Mouse (Mus musculus) forebrain, embryonic 10.5 days (tissue): ENCODE measurements around the gene Esrra. TPM values are rescaled to one million over a fixed set of nuclear protein-coding genes. Genes with fewer than 3 reads are reported as not detected.
A peak's percentile ranks its signal among the peaks of the same experiment; 100 is the strongest.

ENCODE experiments used
- DNase-seq: peaks from one replicate; pipeline ENCODE4 v3.0.0-alpha.2; 2017; ENCODE audit warnings: low spot score; ENCODE audit errors: extremely low spot score
- H3K27ac ChIP-seq: fragments of 300-500 bp; sonication (generic); 2 replicates; pipeline ENCODE4 v1.5.1; 2016; ENCODE audit warnings: mild to moderate bottlenecking
- H3K27me3 ChIP-seq: fragments of 300-500 bp; sonication (generic); 2 replicates; pipeline ENCODE4 v1.6.1; 2016; ENCODE audit warnings: mild to moderate bottlenecking; ENCODE audit not compliant: poor library complexity, severe bottlenecking
- H3K36me3 ChIP-seq: fragments of 300-500 bp; sonication (generic); replicated peaks from 2 replicates; pipeline ENCODE4 v1.6.1; 2016; ENCODE audit warnings: mild to moderate bottlenecking, moderate library complexity
- H3K4me1 ChIP-seq: fragments of 300-500 bp; sonication (generic); 2 replicates; pipeline ENCODE4 v1.6.1; 2016
- H3K4me3 ChIP-seq: fragments of 300-500 bp; sonication (generic); 2 replicates; pipeline ENCODE4 v1.5.1; 2016; ENCODE audit warnings: mild to moderate bottlenecking, moderate library complexity
- H3K9me3 ChIP-seq: fragments of 300-500 bp; sonication (generic); 2 replicates; pipeline ENCODE4 v1.6.1; 2016; ENCODE audit warnings: mild to moderate bottlenecking, moderate library complexity
- WGBS: fragments of 180-500 bp; shearing (Covaris S2); methylation state at CpG from one replicate; pipeline ENCODE4 v1.1.7; 2016; 5-methylcytosine and 5-hydroxymethylcytosine counted together
- polyA plus RNA-seq: library from polyadenylated mRNA; unstranded; fragments of >200 nt; fragmentation: Nextera tagmentation; extraction: Ambion mirVana; gene quantifications from 2 replicates; pipeline ENCODE4 v1.2.1, GENCODE M21; 2016

The Esrra gene
- polyA plus RNA-seq, 1 experiment from 2014 or later, result 9.0 TPM

DNA sequence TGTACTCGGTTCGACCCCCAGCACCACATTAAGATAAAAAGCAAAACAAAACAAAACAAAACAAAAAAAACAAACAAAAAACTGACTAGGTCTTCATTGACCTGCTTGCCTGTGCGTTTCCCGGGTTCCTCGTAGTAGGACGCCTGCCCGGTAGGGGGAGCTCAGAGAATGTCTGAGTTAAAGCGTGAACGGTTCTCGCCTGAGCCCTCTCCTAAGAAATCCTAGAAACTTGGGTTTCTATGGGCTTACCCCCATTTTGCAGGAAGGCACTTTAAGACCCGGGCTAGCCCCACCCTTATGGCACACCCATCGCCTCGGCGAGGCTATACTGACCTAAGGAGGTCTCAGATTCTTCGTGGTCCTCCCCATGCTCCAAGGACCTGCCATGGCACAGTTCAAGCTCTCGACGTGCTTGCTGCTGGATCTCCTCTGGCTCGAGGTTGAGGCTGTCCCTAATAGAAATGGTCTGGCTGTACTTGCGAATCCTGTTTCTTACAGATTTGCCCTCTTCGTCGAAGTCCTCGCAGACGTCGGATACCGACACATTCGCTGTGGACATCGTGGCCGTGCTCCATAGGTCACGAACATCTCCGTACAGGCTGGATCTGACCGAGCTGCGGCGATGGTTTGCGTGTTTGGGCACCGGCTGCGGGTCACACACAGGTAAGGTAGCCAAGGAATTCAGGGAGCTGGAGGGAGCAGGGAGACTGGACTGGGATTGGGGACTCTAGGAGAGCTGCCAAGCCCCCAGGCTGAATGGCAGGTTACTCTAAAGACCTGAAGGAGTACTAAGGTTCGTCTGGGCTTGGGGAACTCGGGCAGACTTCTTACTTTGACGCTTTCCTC, 3.1 kb upstream of the Esrra start:
- 3% methylated on average over 39 of the region's 39 CpGs for WGBS
- H3K4me3 ChIP-seq, result peak overlapping the region; percentile 27
- H3K4me1 ChIP-seq, result peaks cover 61% of the 10 kb centered on the region
- H3K27me3 ChIP-seq, result peaks cover 77% of the 10 kb centered on the region
- H3K36me3 ChIP-seq, result no peaks in the 10 kb centered on the region; the same call in 1 of the 2 replicates
- H3K27ac ChIP-seq, result no peak overlapping the region
- H3K9me3 ChIP-seq, result 0 out of 2 replicates have a peak, but pooled peaks cover 3% of the 10 kb centered on the region
- peak; percentile 74 for DNase-seq

DNA sequence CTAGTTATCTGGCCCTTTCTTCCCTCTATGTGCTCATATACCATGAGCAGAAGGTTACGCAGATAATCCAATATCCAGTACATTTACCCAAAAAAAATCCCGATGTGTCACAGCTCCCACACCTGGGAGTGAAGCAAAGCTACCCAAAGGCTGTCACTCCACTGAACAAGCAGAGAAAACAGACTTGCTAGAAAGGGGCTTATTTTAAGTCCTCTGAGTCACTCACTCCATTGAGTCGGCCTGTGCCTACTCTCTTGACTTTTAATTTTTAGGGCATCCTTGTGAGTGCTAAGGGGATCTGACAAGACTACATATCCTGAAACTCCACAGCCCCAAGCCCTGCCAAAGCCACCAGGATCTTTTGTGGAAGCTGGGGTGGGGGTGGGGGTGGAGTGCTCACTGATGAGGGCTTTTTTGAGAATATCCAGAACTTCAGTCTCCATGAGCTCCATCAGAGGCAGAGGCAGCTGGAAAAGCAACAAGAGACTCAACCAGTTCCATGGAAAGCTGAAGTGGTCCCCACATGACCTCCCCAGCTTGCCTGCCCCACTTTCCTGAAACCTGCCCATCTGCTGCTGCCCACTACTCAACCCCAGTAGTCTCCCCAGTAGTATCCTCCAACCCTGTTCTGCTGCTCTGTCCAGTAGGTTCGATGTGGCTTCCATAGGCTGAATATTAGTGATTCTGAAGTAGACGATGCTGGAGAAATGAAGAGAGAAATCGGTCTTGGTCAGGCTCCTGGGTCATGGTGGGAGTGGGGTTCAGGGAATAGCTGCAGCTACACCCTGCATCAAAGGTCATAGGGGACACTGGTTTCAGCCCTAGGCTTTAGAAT, 1.5 kb upstream of the Esrra start:
- no peak overlapping the region for H3K27ac ChIP-seq
- peaks cover 2% of the 10 kb centered on the region; the same call in 1 of the 2 replicates for H3K36me3 ChIP-seq
- 0 out of 2 replicates have a peak, but pooled peaks cover 3% of the 10 kb centered on the region for H3K9me3 ChIP-seq
- H3K27me3 ChIP-seq, result peaks cover 61% of the 10 kb centered on the region
- no peak for DNase-seq
- 59% methylated on average over 6 of the region's 6 CpGs for WGBS
- peaks cover 59% of the 10 kb centered on the region for H3K4me1 ChIP-seq
- H3K4me3 ChIP-seq, result peak overlapping the region; percentile 81; the same call in 1 of the 2 replicates

DNA sequence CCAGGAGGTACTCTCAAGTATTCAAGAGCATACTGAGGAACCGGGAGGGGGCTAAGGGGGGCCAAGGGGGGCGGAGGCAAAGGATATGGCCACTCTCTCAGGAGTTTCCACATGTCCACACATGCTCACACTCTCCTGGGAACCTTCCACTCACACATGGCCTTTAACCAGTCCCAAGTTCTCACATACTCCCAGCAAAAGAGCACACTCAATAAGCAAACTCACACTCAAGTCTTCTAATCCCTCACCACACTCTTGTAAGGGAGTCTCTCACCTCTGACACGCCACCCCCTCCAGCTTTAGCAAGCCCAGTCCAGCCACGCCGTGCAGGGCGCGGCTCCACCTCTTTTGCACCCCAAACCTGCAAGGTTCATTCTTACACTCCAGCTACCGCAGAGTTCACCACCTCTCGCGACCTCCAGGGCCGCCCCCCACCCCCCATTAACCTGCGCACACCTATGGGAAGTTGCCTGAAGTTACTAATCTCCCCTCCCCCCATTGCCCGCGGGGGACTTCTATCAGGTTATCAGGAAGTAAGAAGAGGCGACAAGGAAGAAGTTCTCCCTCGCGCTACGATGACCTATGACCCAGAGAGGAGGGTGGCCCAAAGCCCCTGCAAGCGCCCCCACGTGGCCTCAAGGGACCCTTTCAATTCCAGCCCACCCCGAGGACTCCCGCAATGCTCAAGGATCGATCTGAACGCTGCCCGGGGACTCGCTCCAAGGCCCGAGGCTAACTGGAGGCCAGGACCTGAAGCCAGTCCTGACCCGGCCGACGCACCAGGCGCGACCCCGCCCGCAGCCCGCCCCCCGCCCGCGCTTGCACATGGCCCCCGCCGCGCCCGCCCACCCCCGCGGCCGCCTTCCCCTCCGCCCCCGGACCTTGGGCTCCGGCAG, 624 bp downstream of the Esrra start:
- H3K27ac ChIP-seq, result peak overlapping the region; percentile 94
- peaks cover 43% of the 10 kb centered on the region for H3K4me1 ChIP-seq
- 0 out of 2 replicates have a peak, but pooled peaks cover under 1% of the 10 kb centered on the region for H3K9me3 ChIP-seq
- WGBS, result 2% methylated on average over 46 of the region's 48 CpGs
- H3K4me3 ChIP-seq, result peak overlapping the region; percentile 81
- H3K36me3 ChIP-seq, result peaks cover 3% of the 10 kb centered on the region; the same call in 1 of the 2 replicates
- peak; percentile 56 for DNase-seq
- H3K27me3 ChIP-seq, result peaks cover 40% of the 10 kb centered on the region

DNA sequence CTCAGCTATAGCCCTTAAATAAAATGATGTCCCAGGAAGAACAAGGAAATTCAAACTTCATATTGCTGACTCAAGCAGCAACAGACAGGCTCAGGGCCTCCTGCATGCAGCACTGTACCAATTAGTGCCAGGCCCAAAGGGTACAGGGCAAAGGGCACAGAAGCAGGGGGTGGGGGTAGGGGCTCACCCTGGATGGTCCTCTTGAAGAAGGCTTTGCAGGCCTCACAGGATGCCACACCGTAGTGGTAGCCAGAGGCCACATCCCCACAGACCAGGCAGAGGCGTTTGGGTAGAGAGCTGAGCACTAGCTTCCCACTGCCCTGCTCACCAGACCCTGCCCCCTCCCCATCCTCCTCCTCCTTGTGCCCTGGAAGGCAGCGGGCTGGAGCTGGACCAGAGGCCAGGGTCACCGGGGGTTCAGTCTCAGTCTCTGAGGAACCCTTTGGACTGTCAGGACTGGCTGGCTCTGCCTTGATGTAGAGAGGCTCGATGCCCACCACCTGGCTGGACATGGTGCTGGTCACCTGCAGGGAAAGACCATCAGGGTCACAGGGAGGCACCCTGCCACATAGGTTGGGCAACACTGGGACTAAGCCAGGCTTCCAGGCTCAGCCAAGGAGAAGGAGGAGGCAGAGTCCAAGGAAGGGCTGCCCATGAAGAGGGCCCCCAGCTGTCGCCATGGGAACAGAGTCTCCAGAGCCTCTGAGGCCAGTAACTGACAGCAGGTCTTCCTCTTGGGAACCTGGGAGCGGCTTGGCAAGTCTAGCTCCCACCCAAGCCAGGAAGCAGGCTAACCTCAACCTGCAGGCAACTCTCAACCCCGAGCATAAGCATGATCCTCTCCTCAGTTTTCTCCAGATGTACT, 1.5 kb downstream of the Esrra start:
- 46% methylated on average over 8 of the region's 8 CpGs for WGBS
- peak overlapping the region; percentile 94 for H3K27ac ChIP-seq
- peak; percentile 46 for DNase-seq

DNA sequence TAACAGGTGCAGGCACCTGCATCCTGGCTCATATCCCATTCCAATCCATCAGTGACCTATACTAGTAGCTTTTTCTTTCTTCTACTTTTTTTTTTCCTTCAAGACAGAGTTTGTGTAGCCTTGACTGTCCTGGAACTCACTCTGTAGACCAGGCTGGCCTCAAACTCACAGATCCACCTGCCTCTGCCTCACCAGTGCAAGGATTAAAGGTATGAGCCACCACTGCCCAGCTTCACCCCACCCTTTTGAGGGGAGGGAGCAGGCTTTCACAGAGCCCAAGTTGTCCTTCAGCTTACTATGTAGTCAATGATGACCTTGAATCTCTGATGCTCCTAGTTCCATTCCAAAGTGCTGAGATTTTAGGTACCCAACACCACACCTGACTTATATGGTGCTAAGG, 2.2 kb downstream of the Esrra start:
- DNase-seq, result no peak
- Histone ChIP-seq H3K27me3 (peaks cover 24% of the 10 kb centered on the region), H3K9me3 (no peaks in the 10 kb centered on the region), H3K36me3 (peaks cover 3% of the 10 kb centered on the region; the same call in 1 of the 2 replicates), H3K4me3 (no peak overlapping the region), H3K4me1 (peaks cover 27% of the 10 kb centered on the region), H3K27ac (no peak overlapping the region)

More for the DNA sequence above, 1.5 kb downstream of the Esrra start:
- Histone ChIP-seq H3K4me1 (peaks cover 34% of the 10 kb centered on the region), H3K36me3 (peaks cover 3% of the 10 kb centered on the region; the same call in 1 of the 2 replicates), H3K4me3 (peak overlapping the region; percentile 81), H3K9me3 (no peaks in the 10 kb centered on the region), H3K27me3 (peaks cover 31% of the 10 kb centered on the region)

DNA sequence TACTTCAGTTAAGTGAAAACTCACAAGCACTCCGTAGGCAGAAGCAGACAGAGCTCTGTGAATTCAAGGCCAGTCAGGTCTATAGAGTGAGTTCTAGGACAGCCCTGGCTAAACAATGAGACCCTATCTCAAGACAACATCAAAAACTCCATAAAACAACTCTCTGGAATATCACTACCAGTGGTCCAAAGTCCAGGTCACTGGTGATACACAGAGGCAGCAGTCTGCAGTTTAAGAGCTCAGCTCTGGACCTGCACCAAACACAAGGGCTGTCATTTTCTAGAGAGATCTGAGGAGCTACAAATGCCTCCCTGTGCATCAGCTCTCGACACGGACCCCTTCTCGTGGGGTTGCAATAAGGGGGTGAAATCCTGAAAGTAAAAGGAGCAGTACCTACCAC, 3.3 kb downstream of the Esrra start:
- no peak overlapping the region for H3K4me3 ChIP-seq
- DNase-seq, result no peak
- WGBS, result 90% methylated on average over 4 of the region's 4 CpGs
- H3K9me3 ChIP-seq, result no peaks in the 10 kb centered on the region
- H3K36me3 ChIP-seq, result peaks cover 14% of the 10 kb centered on the region
- H3K4me1 ChIP-seq, result peaks cover 27% of the 10 kb centered on the region
- H3K27me3 ChIP-seq, result peaks cover 13% of the 10 kb centered on the region
- H3K27ac ChIP-seq, result no peak overlapping the region

DNA sequence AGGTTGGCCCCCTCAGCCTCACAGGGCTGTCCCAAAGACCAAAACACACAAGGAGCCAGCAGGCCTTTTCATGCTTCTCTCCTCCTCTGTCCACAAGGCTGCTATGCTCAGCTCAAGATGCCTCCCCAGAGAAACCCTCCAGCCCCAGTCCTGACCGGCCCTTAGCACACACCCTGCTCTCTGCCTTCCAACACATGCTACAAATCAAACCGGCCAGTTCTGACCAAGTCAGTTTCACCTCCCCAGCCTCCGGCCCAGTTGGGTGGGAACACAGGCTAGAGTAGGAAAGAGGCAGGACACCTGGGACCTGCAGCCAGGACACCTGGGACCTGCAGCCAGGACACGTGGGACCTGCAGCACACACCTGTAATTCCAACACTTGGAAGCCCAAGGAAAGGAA, 5.1 kb downstream of the Esrra start:
- no peaks in the 10 kb centered on the region for H3K27me3 ChIP-seq
- H3K9me3 ChIP-seq, result no peaks in the 10 kb centered on the region
- peaks cover 32% of the 10 kb centered on the region for H3K36me3 ChIP-seq
- peaks cover 22% of the 10 kb centered on the region for H3K4me1 ChIP-seq
- DNase-seq, result no peak
- H3K4me3 ChIP-seq, result no peak overlapping the region
- WGBS, result 91% methylated on average over 4 of the region's 4 CpGs
- no peak overlapping the region for H3K27ac ChIP-seq

DNA sequence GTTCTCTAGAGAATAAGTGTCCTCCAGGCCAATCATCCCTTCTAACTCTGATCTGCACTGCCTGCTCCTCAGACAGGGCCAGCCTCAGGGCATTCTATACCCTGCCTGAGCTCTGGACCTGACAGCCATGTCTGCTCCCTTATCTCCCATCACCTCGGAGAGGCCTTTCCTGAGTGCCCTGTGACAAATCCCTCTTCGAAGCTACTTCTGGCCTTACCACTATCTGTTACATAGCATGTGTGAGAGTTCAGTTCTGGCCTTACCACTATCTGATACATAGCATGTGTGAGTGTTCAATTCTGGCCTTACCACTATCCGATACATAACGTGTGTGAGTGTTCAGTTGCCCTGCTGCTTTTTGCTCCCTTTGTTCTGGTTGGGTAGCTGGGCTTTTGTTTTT, 6.3 kb downstream of the Esrra start:
- 89% methylated on average over 4 of the region's 4 CpGs for WGBS

DNA sequence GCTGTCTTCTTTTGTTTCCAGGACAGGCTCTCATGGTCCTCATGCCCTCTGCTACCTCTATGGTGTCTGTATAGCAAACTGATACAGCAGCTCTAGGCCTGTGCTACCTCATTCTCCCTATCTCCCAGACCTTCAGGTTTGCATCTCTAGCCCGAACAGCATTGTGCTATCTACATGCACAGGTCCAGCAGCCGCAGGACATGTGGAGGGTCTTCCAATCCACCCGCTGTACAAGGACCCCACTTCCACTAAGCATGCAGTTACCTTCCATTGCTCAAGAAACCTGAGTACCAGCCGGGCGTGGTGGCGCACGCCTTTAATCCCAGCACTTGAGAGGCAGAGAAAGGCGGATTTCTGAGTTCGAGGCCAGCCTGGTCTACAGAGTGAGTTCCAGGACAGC, 7.1 kb downstream of the Esrra start:
- 93% methylated on average over 9 of the region's 9 CpGs for WGBS
- Histone ChIP-seq H3K36me3 (peaks cover 38% of the 10 kb centered on the region), H3K9me3 (no peaks in the 10 kb centered on the region), H3K4me3 (no peak overlapping the region), H3K27me3 (no peaks in the 10 kb centered on the region), H3K4me1 (peaks cover 12% of the 10 kb centered on the region), H3K27ac (no peak overlapping the region)
- DNase-seq, result no peak

More for the DNA sequence above, 6.3 kb downstream of the Esrra start:
- H3K4me3 ChIP-seq, result no peak overlapping the region
- peaks cover 38% of the 10 kb centered on the region for H3K36me3 ChIP-seq
- no peak overlapping the region for H3K27ac ChIP-seq
- peaks cover 17% of the 10 kb centered on the region for H3K4me1 ChIP-seq
- no peaks in the 10 kb centered on the region for H3K9me3 ChIP-seq
- no peak for DNase-seq
- no peaks in the 10 kb centered on the region for H3K27me3 ChIP-seq

DNA sequence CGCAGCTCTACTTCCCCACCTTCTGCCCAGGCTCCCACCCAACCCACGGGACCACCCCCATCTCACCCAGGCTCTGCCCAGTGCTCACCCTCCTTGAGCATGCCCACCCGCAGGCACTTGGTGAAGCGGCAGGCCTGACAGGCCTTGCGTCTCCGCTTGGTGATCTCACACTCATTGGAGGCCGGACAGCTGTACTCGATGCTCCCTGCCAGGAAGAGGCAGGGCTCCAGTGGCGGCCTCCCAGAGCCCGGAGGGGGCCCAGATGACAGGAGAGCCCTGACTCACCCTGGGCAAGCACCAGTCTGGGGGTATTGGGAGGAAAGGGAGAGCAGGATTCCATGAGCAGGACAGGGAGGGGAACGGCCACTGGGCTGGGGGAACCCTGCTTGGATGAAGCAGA, 7.6 kb downstream of the Esrra start:
- Histone ChIP-seq H3K27ac (no peak overlapping the region), H3K4me3 (no peak overlapping the region)
- no peak for DNase-seq

DNA sequence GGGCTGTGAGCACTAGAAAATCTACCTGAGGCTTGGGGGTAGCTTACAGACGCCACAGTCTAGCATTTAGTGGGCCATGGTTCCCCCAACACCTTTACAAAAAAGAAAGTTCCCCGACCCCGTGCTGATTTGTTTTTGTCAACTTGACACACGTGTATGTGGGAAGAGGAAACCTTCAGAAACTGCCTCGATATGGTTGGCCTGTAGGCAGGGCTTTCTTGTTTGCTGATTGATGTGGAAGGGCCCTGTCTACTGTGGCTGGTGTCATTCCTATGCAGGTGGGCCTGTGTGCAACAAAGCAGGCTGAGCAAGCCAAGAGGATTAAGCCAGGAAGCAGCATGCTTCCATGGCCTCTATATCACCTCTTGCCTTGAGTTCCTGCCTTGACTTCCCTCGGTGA, 8.6 kb downstream of the Esrra start:
- 91% methylated on average over 6 of the region's 6 CpGs for WGBS
- no peaks in the 10 kb centered on the region for H3K27me3 ChIP-seq
- peaks cover 35% of the 10 kb centered on the region for H3K36me3 ChIP-seq
- H3K9me3 ChIP-seq, result no peaks in the 10 kb centered on the region
- no peak overlapping the region for H3K4me3 ChIP-seq
- H3K27ac ChIP-seq, result no peak overlapping the region
- DNase-seq, result no peak
- peaks cover 27% of the 10 kb centered on the region for H3K4me1 ChIP-seq

More for the DNA sequence above, 7.6 kb downstream of the Esrra start:
- WGBS, result 87% methylated on average over 11 of the region's 11 CpGs
- H3K9me3 ChIP-seq, result no peaks in the 10 kb centered on the region
- H3K27me3 ChIP-seq, result no peaks in the 10 kb centered on the region
- H3K4me1 ChIP-seq, result peaks cover 17% of the 10 kb centered on the region
- H3K36me3 ChIP-seq, result peaks cover 38% of the 10 kb centered on the region
